Mouse (Mus musculus) fat pad, adult 2 months (tissue): ENCODE results near the gene Tbc1d1.
"Not testable (repeated sequence)": the region's sequence is repeated elsewhere in the genome, so short reads cannot be mapped to it uniquely, and the experiment has no call there.

Experiments
- DNase-seq: peaks from one replicate; pipeline ENCODE4 v3.0.0-alpha.2; 2011; ENCODE audit warnings: low read depth, low spot score; ENCODE audit errors: extremely low read depth

Tbc1d1 gene

GRCm38 (mm10) chr5:64343972-64344700, 188.0 kb downstream of the Tbc1d1 start:
- DNase-seq: no peak

- no peak for DNase-seq
These were observed 189.2 kb downstream of the Tbc1d1 start for GRCm38 (mm10) chr5:64345181-64345735.

- DNase-seq: no peak
These were observed 189.7 kb downstream of the Tbc1d1 start for GRCm38 (mm10) chr5:64345761-64346160.

- DNase-seq: no peak
These were observed 190.3 kb downstream of the Tbc1d1 start for GRCm38 (mm10) chr5:64346343-64346885.

GRCm38 (mm10) chr5:64348166-64348565, 192.1 kb downstream of the Tbc1d1 start:
- no peak for DNase-seq

- no peak for DNase-seq
These were observed 192.7 kb downstream of the Tbc1d1 start for GRCm38 (mm10) chr5:64348780-64349179.

- no peak for DNase-seq
These were observed 195.9 kb downstream of the Tbc1d1 start for GRCm38 (mm10) chr5:64351968-64352367.

- no peak for DNase-seq
These were observed 202.8 kb downstream of the Tbc1d1 start for GRCm38 (mm10) chr5:64358639-64359584.

- DNase-seq: no peak
These were observed 204.2 kb downstream of the Tbc1d1 start for GRCm38 (mm10) chr5:64360147-64360875.

- not testable (repeated sequence) for DNase-seq
These were observed 204.8 kb downstream of the Tbc1d1 start for GRCm38 (mm10) chr5:64360876-64361268.

- no peak for DNase-seq
These were observed 207.8 kb downstream of the Tbc1d1 start for GRCm38 (mm10) chr5:64363859-64364406.

GRCm38 (mm10) chr5:64364432-64365125, 208.5 kb downstream of the Tbc1d1 start:
- no peak for DNase-seq

GRCm38 (mm10) chr5:64365187-64366066, 209.3 kb downstream of the Tbc1d1 start:
- DNase-seq: no peak

GRCm38 (mm10) chr5:64366113-64366512, 210.0 kb downstream of the Tbc1d1 start:
- no peak for DNase-seq

GRCm38 (mm10) chr5:64367426-64367825, 211.3 kb downstream of the Tbc1d1 start:
- DNase-seq: no peak

GRCm38 (mm10) chr5:64371331-64371831, 215.3 kb downstream of the Tbc1d1 start:
- DNase-seq: no peak

GRCm38 (mm10) chr5:64372292-64372961, 216.3 kb downstream of the Tbc1d1 start:
- DNase-seq: no peak

GRCm38 (mm10) chr5:64373695-64374094, 217.6 kb downstream of the Tbc1d1 start:
- DNase-seq: no peak
